Mouse (Mus musculus) intestine, embryonic 15.5 days (tissue): Measurements from ENCODE around the gene Tmco5. TPM values are rescaled to one million over a fixed set of nuclear protein-coding genes. Genes with fewer than 3 reads are reported as not detected.
"Not testable (repeated sequence)": the region's sequence is repeated elsewhere in the genome, so short reads cannot be mapped to it uniquely, and the experiment has no call there.

Experiments
- ATAC-seq: fragments of 200-750 bp; cut with Nextera tagmentation; 2 replicates; pipeline ENCODE4 v1.8.0; 2017; ENCODE audit warnings: moderate TSS enrichment, moderate library complexity
- H3K27ac ChIP-seq: fragments of 300-500 bp; sonication (generic); 2 replicates; pipeline ENCODE4 v1.5.1; 2015; ENCODE audit warnings: mild to moderate bottlenecking, inconsistent platforms
- H3K27me3 ChIP-seq: fragments of 300-500 bp; sonication (generic); replicated peaks from 2 replicates; pipeline ENCODE4 v1.6.1; 2015; ENCODE audit warnings: inconsistent platforms
- H3K36me3 ChIP-seq: fragments of 300-500 bp; sonication (generic); 2 replicates; pipeline ENCODE4 v1.6.1; 2015; ENCODE audit warnings: inconsistent platforms
- H3K4me1 ChIP-seq: fragments of 300-500 bp; sonication (generic); replicated peaks from 2 replicates; pipeline ENCODE4 v1.6.1; 2015; ENCODE audit warnings: inconsistent platforms
- H3K4me2 ChIP-seq: fragments of 300-500 bp; sonication (generic); replicated peaks from 2 replicates; pipeline ENCODE4 v1.6.1; 2015; ENCODE audit warnings: mild to moderate bottlenecking, inconsistent platforms
- H3K4me3 ChIP-seq: fragments of 300-500 bp; sonication (generic); replicated peaks from 2 replicates; pipeline ENCODE4 v1.5.1; 2015; ENCODE audit warnings: inconsistent platforms
- H3K9ac ChIP-seq: fragments of 300-500 bp; sonication (generic); 2 replicates; pipeline ENCODE4 v1.6.1; 2015; ENCODE audit warnings: inconsistent platforms
- H3K9me3 ChIP-seq: fragments of 300-500 bp; sonication (generic); 2 replicates; pipeline ENCODE4 v1.6.1; 2016; ENCODE audit warnings: inconsistent platforms
- WGBS: fragments of 180-500 bp; shearing (Covaris S2); methylation state at CpG from one replicate; pipeline ENCODE4 v1.1.7; 2015; 5-methylcytosine and 5-hydroxymethylcytosine counted together
- polyA plus RNA-seq: library from polyadenylated mRNA; unstranded; fragments of >200 nt; fragmentation: Nextera tagmentation; extraction: Ambion mirVana; gene quantifications from 2 replicates; pipeline ENCODE4 v1.2.1, GENCODE M21; 2015

The Tmco5 gene
- polyA plus RNA-seq, 1 experiment from 2014 or later = not detected

DNA sequence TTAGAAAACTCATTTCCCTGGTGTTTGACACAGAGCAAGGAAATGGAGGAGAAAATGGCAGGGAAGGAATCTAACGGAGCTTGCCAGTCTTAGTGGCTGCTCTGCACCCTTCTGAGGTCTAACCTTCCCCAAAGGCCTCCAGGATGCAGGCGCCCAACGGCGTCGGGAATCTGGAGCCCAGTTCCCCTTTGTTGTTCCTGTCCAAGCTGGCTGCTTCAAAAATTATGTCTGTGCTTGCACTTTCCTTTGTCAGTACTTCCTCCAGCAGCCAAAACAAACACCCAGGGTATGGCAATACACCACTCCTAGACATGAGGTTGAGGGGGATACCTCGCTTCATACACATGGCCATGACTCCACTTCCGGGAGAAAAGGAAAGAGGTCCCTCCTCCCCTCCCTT is 53.7 kb downstream of the Tmco5 start:
- Histone ChIP-seq H3K9ac (no peak overlapping the region), H3K4me2 (no peak overlapping the region), H3K9me3 (no peaks in the 10 kb centered on the region), H3K36me3 (no peaks in the 10 kb centered on the region), H3K27me3 (no peaks in the 10 kb centered on the region), H3K27ac (no peak overlapping the region), H3K4me1 (no peaks in the 10 kb centered on the region), H3K4me3 (no peak overlapping the region)
- 80% methylated on average over 7 of the region's 7 CpGs for WGBS
- no peak for ATAC-seq

DNA sequence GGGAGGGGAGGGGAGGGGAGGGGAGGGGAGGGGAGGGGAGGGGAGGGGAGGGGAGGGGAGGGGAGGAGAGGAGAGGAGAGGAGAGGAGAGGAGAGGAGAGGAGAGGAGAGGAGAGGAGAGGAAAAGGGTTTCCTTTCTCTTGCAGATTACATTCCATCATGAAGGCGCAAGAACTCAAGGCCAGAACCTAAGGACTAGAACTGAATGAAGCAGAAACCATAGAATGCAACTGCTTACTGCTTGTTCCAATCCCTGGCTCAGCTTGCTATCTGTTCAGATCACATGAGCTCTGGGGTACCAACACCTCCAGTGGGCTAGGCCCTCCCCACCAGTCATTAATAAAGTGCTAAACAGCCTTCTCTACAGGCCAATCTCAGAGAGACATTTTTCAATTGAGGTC is 55.7 kb downstream of the Tmco5 start:
- not testable (repeated sequence) for H3K4me1 ChIP-seq, H3K36me3 ChIP-seq, H3K4me2 ChIP-seq, H3K9me3 ChIP-seq, H3K4me3 ChIP-seq, ATAC-seq, H3K9ac ChIP-seq, H3K27me3 ChIP-seq, H3K27ac ChIP-seq
- 100% methylated on average over 1 of the region's 1 CpGs for WGBS

DNA sequence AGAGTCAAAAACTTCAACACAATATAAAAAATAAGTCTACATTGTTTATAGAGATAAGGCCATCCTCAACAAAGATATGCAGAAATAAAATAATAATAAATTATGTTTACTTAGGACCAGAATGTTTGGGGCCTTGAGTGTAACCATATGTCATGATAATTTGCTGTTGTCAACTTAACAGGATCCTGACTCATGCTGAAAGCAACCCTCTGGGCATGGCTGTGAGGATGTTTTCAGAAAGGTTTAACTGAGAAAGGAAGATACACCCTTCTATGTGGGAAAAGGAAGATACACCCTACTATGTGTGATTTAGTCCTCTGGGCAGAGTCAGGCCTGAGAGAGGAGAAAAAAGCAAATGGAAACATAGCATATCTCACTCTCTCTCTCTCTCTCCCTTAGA is 56.3 kb downstream of the Tmco5 start:
- H3K4me1 ChIP-seq = no peaks in the 10 kb centered on the region
- ATAC-seq = no peak
- H3K36me3 ChIP-seq = no peaks in the 10 kb centered on the region
- no peaks in the 10 kb centered on the region for H3K27me3 ChIP-seq
- H3K4me3 ChIP-seq = no peak overlapping the region
- H3K9ac ChIP-seq = no peak overlapping the region
- no peaks in the 10 kb centered on the region for H3K9me3 ChIP-seq
- H3K27ac ChIP-seq = no peak overlapping the region
- H3K4me2 ChIP-seq = no peak overlapping the region

DNA sequence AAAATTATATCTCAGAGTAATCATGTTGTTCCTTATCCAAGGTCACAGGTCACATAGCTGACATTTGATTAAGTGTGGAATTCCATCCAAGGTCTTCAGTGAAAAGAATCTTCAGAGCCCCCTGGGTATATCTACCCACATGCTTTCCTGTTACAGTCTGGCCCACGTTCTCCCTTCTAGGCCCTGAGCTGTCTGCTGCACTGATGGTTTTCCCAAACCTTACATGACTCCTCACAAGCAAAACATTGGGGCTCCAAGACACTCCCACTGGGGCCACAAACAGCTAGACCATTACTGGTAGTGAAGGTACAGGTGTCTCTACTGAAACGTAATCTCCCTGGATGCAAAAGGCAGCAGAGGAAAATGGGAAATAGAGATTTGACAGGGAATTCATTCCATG is 57.9 kb downstream of the Tmco5 start:
- Histone ChIP-seq H3K4me3 (no peak overlapping the region), H3K4me1 (no peaks in the 10 kb centered on the region), H3K4me2 (no peak overlapping the region), H3K36me3 (no peaks in the 10 kb centered on the region), H3K27ac (no peak overlapping the region), H3K9ac (no peak overlapping the region), H3K27me3 (no peaks in the 10 kb centered on the region), H3K9me3 (no peaks in the 10 kb centered on the region)
- ATAC-seq = no peak
- WGBS = 58% methylated on average over 2 of the region's 2 CpGs

DNA sequence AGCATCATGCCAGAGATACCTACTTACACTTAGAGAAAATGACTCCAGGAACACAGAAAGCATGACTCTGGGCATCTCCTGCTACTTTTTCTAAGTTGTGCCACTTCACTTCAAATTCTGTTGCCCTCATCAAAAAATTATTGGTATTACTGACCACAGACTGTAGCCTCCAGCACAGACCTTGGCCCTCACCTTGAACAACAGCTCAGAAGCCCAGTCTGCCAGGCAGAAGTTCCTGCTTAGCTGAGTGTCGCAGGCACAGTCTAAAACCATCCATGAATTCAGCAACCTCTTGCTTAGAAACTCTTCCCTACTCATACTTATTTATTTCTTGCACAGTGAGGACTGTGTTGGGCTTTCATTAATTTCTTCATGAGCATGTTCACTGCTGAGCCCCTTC is 58.7 kb downstream of the Tmco5 start:
- H3K36me3 ChIP-seq = no peaks in the 10 kb centered on the region
- H3K4me2 ChIP-seq = no peak overlapping the region
- no peak overlapping the region for H3K27ac ChIP-seq
- H3K4me3 ChIP-seq = no peak overlapping the region
- no peaks in the 10 kb centered on the region for H3K9me3 ChIP-seq
- H3K4me1 ChIP-seq = no peaks in the 10 kb centered on the region
- no peaks in the 10 kb centered on the region for H3K27me3 ChIP-seq
- 93% methylated on average over 1 of the region's 1 CpGs for WGBS
- H3K9ac ChIP-seq = no peak overlapping the region
- no peak for ATAC-seq

DNA sequence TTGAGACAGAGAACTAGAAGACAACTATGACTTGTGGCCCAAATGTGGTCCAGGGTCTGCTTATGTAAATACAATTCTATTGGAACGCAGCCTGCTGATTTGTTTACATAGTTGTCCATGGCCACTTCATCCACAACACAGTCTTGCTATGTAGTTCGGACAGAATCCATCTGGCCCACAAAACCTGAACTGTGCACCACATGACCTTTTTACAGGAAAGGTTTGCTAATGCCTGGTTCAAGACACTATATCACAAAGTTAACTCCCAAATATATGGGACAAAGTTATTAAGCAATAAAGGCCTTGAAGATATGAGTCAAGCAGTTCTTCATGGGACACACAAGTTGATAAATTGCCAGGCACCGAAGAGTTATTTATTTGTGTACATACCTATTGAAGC is 63.3 kb downstream of the Tmco5 start:
- WGBS = 52% methylated on average over 3 of the region's 3 CpGs
- H3K4me2 ChIP-seq = no peak overlapping the region
- H3K27me3 ChIP-seq = no peaks in the 10 kb centered on the region
- H3K9me3 ChIP-seq = no peaks in the 10 kb centered on the region
- ATAC-seq = no peak
- H3K4me3 ChIP-seq = no peak overlapping the region
- H3K36me3 ChIP-seq = no peaks in the 10 kb centered on the region
- no peaks in the 10 kb centered on the region; the same call in 1 of the 2 replicates for H3K4me1 ChIP-seq
- no peak overlapping the region; the same call in 1 of the 2 replicates for H3K27ac ChIP-seq
- no peak overlapping the region for H3K9ac ChIP-seq

Other genes with a start within 250 kb of the Tmco5 start
- gene Spred1, start 242.7 kb downstream of the Tmco5 start, polyA plus RNA-seq = 10.1 and 13.0 TPM in 2 replicates